Mouse (Mus musculus) MN1 (cell line): ENCODE measurements around the gene M1ap.

ENCODE experiments used
- DNase-seq: peaks from one replicate; pipeline ENCODE4 v3.0.0-alpha.2; 2016; ENCODE audit warnings: low spot score

The M1ap gene

GRCm38 (mm10) chr6:83071220-83071619 lies 124.5 kb downstream of the M1ap start:
- no peak for DNase-seq

- no peak for DNase-seq
Observed at GRCm38 (mm10) chr6:83074979-83075378, 128.3 kb downstream of the M1ap start.

- peak; percentile 74 for DNase-seq
Observed at GRCm38 (mm10) chr6:83077630-83078323, 131.1 kb downstream of the M1ap start, which contains the start of gene Pcgf1. TSS of gene Pcgf1 (plus strand) at chr6:83077869.

GRCm38 (mm10) chr6:83078324-83078858 lies 131.7 kb downstream of the M1ap start:
- DNase-seq, result peak; percentile 98
